Mouse (Mus musculus) lung, embryonic 15.5 days (tissue): ENCODE measurements around the gene Gm13769. TPM values are rescaled to one million over a fixed set of nuclear protein-coding genes. Genes with fewer than 3 reads are reported as not detected.
"Not testable (repeated sequence)": the region's sequence is repeated elsewhere in the genome, so short reads cannot be mapped to it uniquely, and the experiment has no call there.

Source experiments
- ATAC-seq: fragments of 200-750 bp; cut with Nextera tagmentation; 2 replicates; pipeline ENCODE4 v1.8.0; 2017; ENCODE audit warnings: moderate number of reproducible peaks, borderline replicate concordance; ENCODE audit not compliant: low FRiP score, low TSS enrichment; ENCODE audit errors: extremely low read depth
- H3K27ac ChIP-seq: fragments of 300-500 bp; sonication (generic); 2 replicates; pipeline ENCODE4 v1.5.1; 2015; ENCODE audit warnings: moderate library complexity, mild to moderate bottlenecking, inconsistent platforms
- H3K27me3 ChIP-seq: fragments of 300-500 bp; sonication (generic); 2 replicates; pipeline ENCODE4 v1.6.1; 2015; ENCODE audit warnings: inconsistent platforms
- H3K36me3 ChIP-seq: fragments of 300-500 bp; sonication (generic); 2 replicates; pipeline ENCODE4 v1.6.1; 2015; ENCODE audit warnings: inconsistent platforms
- H3K4me1 ChIP-seq: fragments of 300-500 bp; sonication (generic); 2 replicates; pipeline ENCODE4 v1.6.1; 2015; ENCODE audit warnings: inconsistent platforms
- H3K4me2 ChIP-seq: fragments of 300-500 bp; sonication (generic); 2 replicates; pipeline ENCODE4 v1.6.1; 2015; ENCODE audit warnings: inconsistent platforms, mild to moderate bottlenecking, moderate library complexity
- H3K4me3 ChIP-seq: fragments of 300-500 bp; sonication (generic); 2 replicates; pipeline ENCODE4 v1.5.1; 2015; ENCODE audit warnings: mild to moderate bottlenecking, inconsistent platforms
- H3K9ac ChIP-seq: fragments of 300-500 bp; sonication (generic); 2 replicates; pipeline ENCODE4 v1.6.1; 2015; ENCODE audit warnings: inconsistent platforms
- H3K9me3 ChIP-seq: fragments of 300-500 bp; sonication (generic); 2 replicates; pipeline ENCODE4 v1.6.1; 2016; ENCODE audit warnings: inconsistent platforms
- WGBS: fragments of 180-500 bp; shearing (Covaris S2); methylation state at CpG from one replicate; pipeline ENCODE4 v1.1.7; 2015; 5-methylcytosine and 5-hydroxymethylcytosine counted together
- polyA plus RNA-seq: library from polyadenylated mRNA; unstranded; fragments of >200 nt; fragmentation: Nextera tagmentation; extraction: Ambion mirVana; gene quantifications from 2 replicates; pipeline ENCODE4 v1.2.1, GENCODE M21; 2015

Gm13769 gene
- not detected in 2 replicates for polyA plus RNA-seq

- not testable (repeated sequence) for H3K4me1 ChIP-seq, H3K27me3 ChIP-seq, H3K9me3 ChIP-seq, H3K9ac ChIP-seq, H3K4me2 ChIP-seq, H3K4me3 ChIP-seq, ATAC-seq, H3K36me3 ChIP-seq, H3K27ac ChIP-seq
- WGBS, result no CpG with 5 or more reads among the region's 6 CpGs
Observed at GRCm38 (mm10) chr2:90321900-90322299, at the start of gene Gm13769. TSS of gene Gm13769 (plus strand) at chr2:90322200.

- Histone ChIP-seq H3K4me1 (no peaks in the 10 kb centered on the region), H3K4me2 (no peak within 1 kb of the TSS), H3K9ac (no peak within 1 kb of the TSS), H3K4me3 (no peak within 1 kb of the TSS), H3K36me3 (no peaks in the 10 kb centered on the region), H3K9me3 (no peaks in the 10 kb centered on the region), H3K27me3 (no peaks in the 10 kb centered on the region), H3K27ac (no peak within 1 kb of the TSS)
- 86% methylated on average over 6 of the region's 6 CpGs for WGBS
- ATAC-seq, result no peak
Observed at GRCm38 (mm10) chr2:90292741-90293140, 29.3 kb upstream of the Gm13769 start, which contains the start of gene Olfr1272. TSS of gene Olfr1272 (minus strand) at chr2:90292841.

GRCm38 (mm10) chr2:90346694-90347093 lies 24.7 kb downstream of the Gm13769 start:
- WGBS, result no CpG with 5 or more reads among the region's 4 CpGs
- H3K27ac ChIP-seq, H3K9ac ChIP-seq, H3K9me3 ChIP-seq, H3K27me3 ChIP-seq, ATAC-seq, H3K36me3 ChIP-seq, H3K4me2 ChIP-seq, H3K4me3 ChIP-seq, H3K4me1 ChIP-seq: not testable (repeated sequence)

GRCm38 (mm10) chr2:90351047-90351446 lies 29.0 kb downstream of the Gm13769 start:
- not testable (repeated sequence) for ATAC-seq, H3K9me3 ChIP-seq, H3K4me2 ChIP-seq, H3K36me3 ChIP-seq, H3K4me1 ChIP-seq, H3K9ac ChIP-seq, H3K27me3 ChIP-seq, H3K4me3 ChIP-seq, H3K27ac ChIP-seq
- no CpG with 5 or more reads among the region's 6 CpGs for WGBS

GRCm38 (mm10) chr2:90351540-90351939 lies 29.5 kb downstream of the Gm13769 start:
- H3K4me2 ChIP-seq, H3K27me3 ChIP-seq, ATAC-seq, H3K4me3 ChIP-seq, H3K9ac ChIP-seq, H3K27ac ChIP-seq, H3K4me1 ChIP-seq, H3K36me3 ChIP-seq, H3K9me3 ChIP-seq: not testable (repeated sequence)
- no CpG with 5 or more reads among the region's 3 CpGs for WGBS

GRCm38 (mm10) chr2:90359229-90359628 lies 37.2 kb downstream of the Gm13769 start:
- not testable (repeated sequence) for H3K9me3 ChIP-seq, H3K9ac ChIP-seq, H3K4me3 ChIP-seq, ATAC-seq, H3K27ac ChIP-seq, H3K27me3 ChIP-seq, H3K4me2 ChIP-seq, H3K36me3 ChIP-seq, H3K4me1 ChIP-seq
- WGBS, result no CpG with 5 or more reads among the region's 5 CpGs

- not testable (repeated sequence) for H3K27ac ChIP-seq, H3K9ac ChIP-seq, H3K4me2 ChIP-seq, H3K36me3 ChIP-seq, H3K27me3 ChIP-seq, H3K4me3 ChIP-seq, H3K9me3 ChIP-seq, H3K4me1 ChIP-seq, ATAC-seq
- no CpG with 5 or more reads among the region's 4 CpGs for WGBS
Observed at GRCm38 (mm10) chr2:90360199-90360598, 38.2 kb downstream of the Gm13769 start.

Other genes with a start within 250 kb of the Gm13769 start
- not detected in 2 replicates for gene Olfr1269, start 200.8 kb upstream of the Gm13769 start, polyA plus RNA-seq
- gene Olfr32, start 179.9 kb upstream of the Gm13769 start, polyA plus RNA-seq, result not detected in 2 replicates
- gene Olfr1270, start 169.1 kb upstream of the Gm13769 start, polyA plus RNA-seq, result not detected in 2 replicates
- not detected in 2 replicates for gene Olfr1506, start 97.7 kb upstream of the Gm13769 start, polyA plus RNA-seq
- not detected in 2 replicates for gene Olfr142, start 64.6 kb upstream of the Gm13769 start, polyA plus RNA-seq
- gene Olfr1271, start 51.2 kb upstream of the Gm13769 start, polyA plus RNA-seq, result not detected in 2 replicates
- not detected in 2 replicates for gene Olfr1272, start 29.4 kb upstream of the Gm13769 start, polyA plus RNA-seq
- not detected in 2 replicates for gene Olfr1274-ps, start 76.5 kb downstream of the Gm13769 start, polyA plus RNA-seq